Mouse (Mus musculus): ENCODE measurements at regions not wholly inside any gene's neighbourhood (a gene's known extent, or its start where the extent isn't known, plus 50 kb on each side); places are given as distances from the start of the nearest gene placed in this dataset.
"Not testable (repeated sequence)": the region's sequence is repeated elsewhere in the genome, so short reads cannot be mapped to it uniquely, and the experiment has no call there.

GRCm38 (mm10) chr10:86600843-86601242 is 102.1 kb upstream of the Syn3 start:
- 0 out of 2 replicates have a peak, but pooled peaks have one; percentile 2 for TF ChIP-seq CTCF (IDR thresholded peaks at IDR 0.05; ENCODE audit: insufficient read depth, low read length)
- not testable (repeated sequence) for TF ChIP-seq POLR2A (IDR thresholded peaks at IDR 0.05; ENCODE audit: borderline replicate concordance, extremely low read depth, low read depth, low read length)

All from lung, adult 2 months (tissue).